Mouse (Mus musculus): ENCODE data around the gene Taf8.

Taf8 gene

DNA sequence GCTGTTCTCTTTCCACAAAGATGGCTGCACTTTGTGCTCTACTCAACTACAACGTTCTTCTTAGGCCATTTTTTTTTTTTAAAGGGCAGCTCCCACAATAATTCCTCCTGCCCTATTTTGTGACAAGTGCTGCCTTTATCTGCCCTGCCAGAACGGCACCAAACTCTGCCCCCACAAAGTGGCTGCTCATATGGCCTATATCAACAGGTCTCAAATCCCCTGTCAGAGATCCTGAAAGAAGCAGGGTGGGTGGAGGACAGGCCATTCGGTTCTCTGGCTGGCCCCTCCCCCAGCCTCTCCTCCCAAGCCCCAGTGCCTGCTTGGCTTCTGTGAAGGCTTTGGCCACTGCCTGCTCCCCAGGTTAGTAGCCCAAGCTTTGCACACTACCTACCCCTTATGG is 17.1 kb downstream of the Taf8 start:
- in situ Hi-C loops (cut with MboI), result no loop called here

DNA sequence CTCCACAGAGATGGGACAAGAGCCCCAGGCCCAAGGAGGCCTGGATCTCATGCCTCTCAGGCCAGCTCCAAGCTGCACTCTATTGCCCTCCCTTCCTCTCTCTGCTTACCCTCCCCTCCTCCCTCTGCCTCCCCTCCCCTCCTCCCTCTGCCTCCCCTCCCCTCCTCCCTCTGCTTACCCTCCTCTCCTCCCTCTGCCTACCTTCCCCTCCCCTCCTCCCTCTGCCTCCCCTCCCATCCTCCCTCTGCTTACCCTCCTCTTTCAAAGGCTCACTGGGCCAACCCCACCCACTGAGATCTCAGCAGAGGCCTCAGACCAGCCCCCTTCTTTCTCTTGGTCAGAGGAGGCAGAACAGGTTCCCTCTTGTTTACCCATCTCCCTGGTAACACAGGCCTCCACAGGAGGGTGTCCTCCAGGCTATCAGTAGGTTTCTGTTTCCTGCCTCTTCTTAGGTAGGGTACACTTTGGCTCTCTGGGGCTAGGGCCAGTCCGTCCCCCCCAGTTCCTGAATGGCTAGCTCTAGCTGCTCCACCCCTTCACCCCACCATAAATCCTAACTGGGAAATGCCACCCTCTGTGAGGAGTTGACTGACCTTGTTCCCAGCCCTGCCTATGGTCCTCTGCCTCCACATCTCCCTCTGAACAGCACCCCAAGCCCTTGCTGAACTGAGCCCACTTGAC is 17.7 kb downstream of the Taf8 start:
- in situ Hi-C loops (cut with MboI), result no loop called here

DNA sequence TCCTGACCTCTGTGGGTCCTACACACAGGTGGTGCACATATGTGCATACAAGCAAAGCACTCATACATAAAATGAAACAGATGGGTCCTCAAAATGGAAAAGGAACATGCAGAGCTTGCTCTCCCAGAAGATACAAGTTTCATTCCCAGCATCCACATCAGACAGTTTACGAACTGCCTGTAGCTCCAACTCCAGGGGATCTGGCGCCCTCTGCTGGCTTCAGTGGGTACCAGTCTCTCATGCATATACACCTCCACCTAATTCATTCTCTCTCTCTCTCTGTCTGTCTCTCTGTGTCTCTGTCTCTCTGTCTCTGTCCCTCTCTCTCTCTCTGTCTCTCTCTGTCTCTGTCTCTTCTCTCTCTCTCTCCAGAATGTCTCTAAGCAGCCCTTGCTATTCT is 19.7 kb downstream of the Taf8 start:
- in situ Hi-C loops (cut with MboI), result no loop called here

DNA sequence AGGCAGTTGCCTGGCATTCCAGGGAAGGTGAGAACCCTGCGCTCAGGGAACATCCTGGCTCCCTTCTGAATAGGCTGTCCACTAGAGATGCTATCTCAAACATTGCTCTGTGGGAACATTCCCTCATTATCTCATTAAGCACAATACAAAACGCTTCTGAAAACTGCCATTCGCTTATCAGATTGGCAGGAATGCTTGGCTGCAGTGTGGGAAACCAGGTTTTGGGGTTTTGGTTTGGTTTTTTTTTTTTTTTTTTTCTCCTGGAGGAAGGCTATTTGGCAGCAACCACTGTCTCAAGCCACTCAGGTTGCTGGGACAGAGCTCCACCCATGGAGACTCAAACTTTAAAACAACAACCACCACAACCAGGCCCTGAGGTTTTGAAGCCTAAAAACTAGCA is 22.2 kb downstream of the Taf8 start:
- in situ Hi-C loops (cut with MboI), result no loop called here

DNA sequence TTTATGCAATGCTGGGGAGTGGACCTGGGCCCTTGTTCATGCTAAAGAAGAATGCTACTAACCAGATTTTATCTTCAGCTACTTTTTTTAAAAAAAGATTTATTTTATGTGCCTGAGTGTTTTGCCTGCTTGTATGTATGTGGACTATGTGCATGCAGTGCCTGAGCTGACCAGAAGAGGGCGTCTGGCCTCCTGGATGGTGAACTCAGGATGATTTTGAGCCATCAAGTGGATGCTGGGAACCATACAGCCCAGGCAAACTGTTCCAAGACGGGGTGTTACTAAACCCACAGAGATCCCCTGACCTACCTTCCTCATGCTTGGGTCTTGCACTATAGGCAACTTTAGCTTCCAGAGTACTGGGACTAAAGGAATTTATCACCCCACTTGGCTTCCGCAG is 26.4 kb downstream of the Taf8 start:
- in situ Hi-C loops (cut with MboI), result no loop called here

DNA sequence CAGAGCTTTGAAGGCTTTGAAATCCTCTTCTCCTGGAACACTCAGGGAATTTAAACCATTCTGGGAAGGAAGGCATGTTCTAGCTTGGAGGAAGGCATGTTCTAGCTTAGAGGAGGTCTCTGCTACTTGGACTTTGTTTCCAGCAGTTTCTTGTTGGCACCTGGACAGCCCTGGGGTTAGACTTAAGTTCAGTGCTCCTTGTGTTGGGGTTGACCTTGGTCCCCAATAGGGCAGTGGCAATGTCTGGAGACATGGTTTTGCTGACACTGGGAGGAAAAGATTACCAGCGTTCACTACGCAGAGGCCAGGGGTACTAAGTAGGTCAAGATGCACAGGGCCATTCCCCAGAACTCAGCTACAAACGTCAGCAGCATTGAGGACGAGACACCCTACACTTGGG is 26.9 kb downstream of the Taf8 start:
- in situ Hi-C loops (cut with MboI), result no loop called here

DNA sequence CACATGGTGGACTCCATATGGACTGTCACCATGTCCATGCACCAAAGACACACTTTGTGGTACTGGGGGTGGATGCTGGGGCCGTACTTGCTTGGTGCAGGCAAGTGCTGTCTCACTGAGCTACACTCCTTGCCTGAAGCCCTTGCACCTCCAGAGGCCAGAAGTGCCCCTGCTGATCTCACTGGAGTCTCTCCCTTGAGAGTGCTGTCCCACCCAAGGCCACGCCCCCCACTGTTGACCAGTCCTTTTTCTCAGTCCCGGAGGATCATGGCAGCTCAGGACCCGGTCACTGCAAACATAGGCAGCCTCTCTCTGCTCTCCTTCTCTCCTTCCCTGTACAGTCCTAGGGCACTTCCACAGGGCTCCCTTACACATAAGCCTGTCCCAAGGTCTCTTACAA is 27.8 kb downstream of the Taf8 start:
- in situ Hi-C loops (cut with MboI), result no loop called here

DNA sequence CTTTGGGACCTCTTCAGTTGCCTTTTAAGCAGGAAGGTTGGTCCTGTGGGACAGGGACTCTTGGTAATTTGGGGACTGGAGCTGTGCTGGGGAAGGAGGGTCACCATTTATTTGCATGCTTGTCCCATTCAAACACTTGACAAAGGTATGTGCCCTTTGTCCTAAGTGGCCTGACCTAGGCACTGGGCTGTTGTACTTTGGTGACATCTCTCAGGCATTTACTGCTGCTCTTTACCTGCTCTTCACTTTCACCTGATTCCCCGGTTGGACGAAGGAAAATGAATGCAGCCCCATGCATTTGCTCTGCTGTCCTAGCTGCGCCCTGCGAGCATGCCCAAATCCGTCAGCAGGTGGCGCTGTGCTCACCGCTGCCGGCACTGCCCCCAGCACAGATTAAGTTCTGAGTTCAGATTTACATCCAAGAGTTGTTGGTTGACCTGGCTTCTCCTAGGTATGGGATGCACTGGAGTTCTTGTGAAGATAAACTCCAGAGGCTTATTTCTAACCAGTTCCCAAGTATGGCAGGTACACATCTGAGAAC is 28.6 kb downstream of the Taf8 start:
- in situ Hi-C loops (cut with MboI), result no loop called here

DNA sequence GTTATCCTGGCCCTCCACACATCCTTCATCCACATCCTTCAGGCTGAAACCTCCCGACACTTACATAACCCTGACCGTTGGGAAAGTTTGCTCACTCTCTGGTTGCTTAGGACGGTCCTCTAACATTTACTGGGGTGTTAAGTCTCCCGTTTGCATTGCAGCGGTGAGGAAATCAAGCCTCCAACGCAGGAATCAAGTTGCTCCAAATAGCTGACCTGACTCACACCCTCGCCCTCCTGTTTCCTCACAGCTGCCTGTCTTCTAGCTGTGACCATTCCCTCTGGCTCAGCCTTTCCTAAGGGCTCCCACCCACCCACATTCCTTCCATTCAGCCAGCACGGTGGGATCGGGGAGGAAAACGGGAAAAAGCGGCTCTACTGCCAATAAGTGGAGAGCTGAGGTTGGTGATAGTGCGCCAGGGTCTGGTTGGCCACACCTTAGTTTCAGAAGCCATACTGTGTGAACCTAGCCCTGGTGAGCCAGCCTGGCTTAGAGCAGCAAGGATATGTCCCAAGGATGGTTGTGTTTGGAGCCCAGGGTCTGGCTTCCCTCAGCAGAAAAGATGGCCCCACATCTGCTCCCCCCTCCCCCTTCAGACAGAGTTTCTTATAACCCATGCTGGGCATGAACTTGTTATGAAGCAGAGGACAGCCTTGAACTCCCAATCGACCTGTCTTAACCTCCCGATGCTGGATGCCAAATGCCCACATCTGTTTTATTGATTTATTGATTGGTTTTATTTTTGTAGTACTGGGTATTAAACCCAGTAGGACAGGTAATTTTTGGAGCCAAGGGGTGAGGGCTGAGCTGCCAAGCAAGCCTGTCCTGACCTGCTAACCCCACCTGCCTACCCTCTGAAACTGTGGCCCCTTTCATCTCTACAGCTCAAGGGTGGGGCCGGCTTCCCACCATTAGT is 29.4 kb downstream of the Taf8 start:
- in situ Hi-C loops (cut with MboI), result no loop called here

DNA sequence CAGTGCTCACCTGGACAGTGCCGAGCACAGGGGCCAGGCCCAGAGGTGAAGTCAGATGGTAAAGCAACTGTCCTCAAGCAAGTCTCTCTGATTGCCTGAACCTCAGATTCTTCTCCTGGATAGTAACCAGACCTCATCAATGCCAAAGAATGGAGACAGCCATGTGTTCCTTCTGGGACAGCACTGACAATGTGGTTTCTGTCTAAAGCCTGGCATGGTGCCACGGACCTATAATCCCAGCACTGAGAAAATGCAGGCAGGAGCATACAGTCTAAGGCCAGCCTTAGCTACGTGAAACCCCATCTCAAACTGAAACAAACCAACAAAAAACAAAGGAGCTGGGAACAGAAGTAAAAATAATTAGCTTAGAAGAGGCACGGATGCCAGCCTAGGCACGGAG is 31.4 kb downstream of the Taf8 start:
- in situ Hi-C loops (cut with MboI), result no loop called here

DNA sequence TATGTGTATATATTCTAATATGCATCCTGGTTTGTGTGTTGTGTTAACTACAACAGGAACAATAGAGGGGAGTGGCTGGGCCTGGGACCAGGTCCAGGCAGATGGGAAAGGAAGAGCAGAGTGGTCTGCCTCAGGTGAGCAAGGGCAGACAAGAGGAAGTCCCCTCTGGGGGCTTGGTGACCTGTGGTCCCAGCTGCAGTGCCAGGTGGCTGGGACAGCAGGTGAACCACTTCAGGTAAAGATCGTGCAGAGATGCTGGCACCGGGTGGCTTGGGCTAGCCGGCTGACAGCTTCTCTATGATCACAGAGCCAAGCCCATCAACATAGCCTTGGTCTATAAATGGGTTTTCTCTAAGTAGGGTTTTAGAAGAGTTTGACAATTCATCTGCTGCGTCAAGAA is 32.0 kb downstream of the Taf8 start:
- in situ Hi-C loops (cut with MboI), result no loop called here

DNA sequence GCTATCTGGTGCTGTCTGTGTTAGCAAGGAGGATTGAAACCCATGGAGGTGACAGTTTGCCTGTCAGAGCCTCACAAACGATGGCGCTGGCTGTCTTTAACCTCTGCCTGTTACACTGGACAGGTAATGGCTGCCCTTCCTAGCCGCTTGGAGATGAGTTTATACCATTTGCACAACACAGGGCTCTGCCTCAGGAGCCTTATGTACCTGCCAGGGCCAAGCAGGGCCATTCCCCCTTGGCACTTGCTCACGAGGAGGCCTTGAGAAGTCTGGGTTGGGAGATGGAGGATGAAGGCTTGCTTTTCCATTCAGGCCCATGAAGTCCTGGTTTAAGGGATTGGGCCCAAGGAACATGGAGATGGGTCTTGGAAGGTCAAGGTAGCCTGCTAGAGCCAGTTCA is 32.5 kb downstream of the Taf8 start:
- in situ Hi-C loops (cut with MboI), result no loop called here

DNA sequence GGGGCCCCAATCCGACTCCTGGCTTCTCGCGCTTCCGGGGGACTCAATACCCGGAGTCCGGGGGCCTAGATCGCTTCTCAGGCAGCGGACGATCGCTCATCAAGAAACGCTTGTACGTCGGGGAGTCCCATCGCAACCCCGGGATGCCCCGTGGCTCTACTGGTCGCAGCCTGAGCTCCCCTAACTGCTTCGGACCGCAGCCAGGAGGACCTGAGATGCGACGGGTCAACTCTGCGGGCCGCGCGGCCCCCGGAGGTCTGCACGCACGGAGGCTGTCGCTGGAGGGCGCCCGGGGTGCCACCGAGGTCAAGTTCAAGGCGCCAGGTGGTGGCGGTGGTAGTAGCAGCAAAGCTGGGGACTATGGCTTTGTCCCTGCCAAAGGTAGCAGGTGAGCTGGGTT is 33.6 kb downstream of the Taf8 start:
- in situ Hi-C loops (cut with MboI), result no loop called here

DNA sequence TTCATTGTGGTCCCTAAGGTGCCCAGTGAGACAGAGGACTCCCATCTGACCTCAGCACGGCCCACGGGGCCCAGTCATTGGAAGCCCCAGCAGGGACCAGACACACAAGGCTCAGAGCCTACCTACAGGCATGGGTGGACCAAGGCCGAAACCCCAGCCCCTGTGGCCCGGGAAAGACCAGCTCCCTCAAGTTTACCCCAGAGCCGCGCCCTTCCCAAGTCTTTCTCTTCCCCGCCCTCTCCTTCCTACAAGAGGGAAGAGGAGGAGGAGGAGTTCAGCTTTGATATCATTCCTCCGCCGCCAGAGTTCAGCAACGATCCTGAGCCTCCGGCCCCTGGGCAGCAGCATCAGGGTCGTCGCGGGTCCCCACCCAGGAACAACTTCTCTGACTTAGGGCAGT is 34.0 kb downstream of the Taf8 start:
- in situ Hi-C loops (cut with MboI), result no loop called here

DNA sequence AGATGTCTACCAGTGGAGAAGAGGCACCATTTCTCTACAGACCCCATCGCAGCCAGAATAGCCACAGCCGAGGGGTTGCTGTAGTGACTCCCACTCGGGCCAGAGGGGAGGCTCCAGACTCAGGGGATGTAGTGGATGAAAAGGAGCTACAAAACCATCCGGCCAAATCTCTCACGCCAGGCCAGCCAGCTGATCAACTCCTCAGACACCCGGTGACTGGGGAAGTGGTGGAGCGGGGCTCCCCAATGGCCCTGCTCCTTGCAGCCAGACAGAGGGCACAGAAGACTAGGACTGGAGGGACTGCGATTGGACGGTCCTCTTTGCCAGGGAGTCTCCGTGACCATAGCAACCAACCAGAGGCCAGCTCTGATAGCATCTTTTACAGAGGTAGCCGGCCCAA is 34.4 kb downstream of the Taf8 start:
- in situ Hi-C loops (cut with MboI), result no loop called here

DNA sequence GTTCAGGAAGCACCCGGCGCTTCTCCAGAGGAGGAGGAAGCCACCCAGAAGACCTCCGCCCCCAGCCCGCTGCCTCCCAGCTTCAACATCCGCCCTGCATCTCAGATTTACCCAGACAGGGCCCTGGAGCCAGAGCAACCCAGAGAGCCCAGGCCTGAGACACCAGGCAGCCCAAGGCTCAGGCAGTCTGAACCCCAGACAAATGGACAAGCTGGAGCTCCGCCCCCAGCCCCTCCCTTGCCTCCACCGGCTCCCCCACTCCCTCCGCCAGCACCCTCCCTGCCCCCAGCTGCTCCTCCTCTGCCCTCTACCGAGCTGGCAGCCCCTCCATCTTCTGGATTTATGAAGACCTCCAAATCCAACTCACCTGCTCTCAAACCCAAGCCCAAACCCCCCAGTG is 35.8 kb downstream of the Taf8 start:
- in situ Hi-C loops (cut with MboI), result no loop called here

DNA sequence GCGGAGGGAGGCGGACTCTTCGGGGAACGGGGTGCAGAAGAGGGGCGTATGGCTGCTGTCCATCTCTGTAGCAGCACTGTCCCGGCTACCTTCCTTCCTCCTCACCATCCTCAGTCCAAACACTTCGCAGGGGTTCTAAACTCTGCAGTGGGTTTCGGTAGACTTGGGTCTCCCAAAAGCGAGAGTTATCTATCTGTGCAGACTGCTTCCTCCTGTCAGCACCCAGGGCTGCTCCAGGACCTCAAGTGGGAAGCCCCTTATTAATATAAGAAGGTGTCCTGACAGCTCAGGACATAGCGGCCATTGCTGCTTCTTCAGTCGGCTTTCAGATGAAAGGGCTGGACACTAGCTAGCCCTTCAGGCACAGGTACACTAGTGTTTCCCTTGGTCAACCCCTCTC is 37.1 kb downstream of the Taf8 start:
- in situ Hi-C loops (cut with MboI), result no loop called here

DNA sequence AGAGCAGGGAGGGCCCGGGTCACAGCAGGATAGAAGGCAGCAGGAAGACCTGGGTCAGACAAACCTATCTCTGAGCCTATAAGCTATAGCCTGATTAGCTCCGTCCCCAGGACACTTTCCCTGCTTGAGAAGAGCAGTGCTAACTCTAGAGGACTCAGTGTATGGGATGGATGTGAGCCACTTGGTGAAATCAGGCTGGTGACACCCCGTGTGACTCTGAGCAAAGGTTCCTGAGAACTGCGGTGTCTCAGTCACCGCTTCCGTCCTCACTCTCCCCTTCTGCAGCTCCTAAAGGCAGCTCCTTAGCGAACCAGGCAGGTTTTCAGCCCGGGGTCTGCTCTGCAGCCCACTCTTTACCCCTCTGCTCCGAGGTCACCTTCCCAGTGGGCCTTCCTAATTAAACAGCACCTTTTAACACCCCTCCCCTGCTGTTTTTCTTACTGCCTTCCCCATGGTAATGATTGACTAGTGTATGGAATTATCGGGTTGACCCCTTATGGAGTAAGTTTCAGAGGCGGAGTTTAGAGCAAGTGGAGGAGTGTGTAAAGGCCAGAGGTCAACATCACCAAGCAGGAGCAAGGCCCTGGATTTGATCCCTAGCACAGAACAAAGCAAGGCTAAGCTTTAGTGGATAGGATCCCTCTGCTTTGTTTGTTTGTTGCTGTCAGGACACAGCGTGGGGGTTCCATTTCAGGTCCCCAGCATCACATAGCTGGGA is 37.7 kb downstream of the Taf8 start:
- in situ Hi-C loops (cut with MboI), result no loop called here

DNA sequence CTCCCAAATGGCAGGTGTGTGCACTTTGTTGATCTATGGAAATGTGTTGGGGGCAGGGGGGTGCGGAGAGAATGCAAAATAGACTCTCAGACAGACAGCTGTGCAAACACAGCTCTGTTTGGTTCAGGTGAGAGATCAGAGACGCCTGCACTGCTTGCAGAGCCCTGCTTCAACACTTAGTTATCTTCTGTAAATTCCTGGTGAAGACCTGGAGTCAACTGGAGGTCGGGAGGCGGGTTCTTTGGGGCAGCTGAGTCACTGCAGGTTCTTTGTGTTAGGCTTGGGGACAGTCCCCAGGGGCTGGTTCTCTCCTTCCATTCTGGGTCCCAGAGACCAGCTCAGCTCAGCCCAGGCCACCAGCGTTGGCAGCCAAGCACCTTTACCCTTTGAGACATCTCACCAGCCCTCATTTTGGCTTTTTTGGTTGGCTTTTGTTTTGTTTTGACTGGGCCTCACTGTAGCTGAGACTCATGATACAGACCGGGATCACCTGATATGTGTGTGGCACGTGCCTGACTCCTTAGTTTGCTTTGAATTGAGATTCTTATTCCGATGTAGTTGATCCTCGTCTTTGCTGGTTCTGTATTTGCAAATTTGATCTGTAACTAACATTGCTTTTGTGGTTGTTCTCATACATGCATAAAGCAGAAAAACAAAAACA is 39.2 kb downstream of the Taf8 start:
- in situ Hi-C loops (cut with MboI), result no loop called here

DNA sequence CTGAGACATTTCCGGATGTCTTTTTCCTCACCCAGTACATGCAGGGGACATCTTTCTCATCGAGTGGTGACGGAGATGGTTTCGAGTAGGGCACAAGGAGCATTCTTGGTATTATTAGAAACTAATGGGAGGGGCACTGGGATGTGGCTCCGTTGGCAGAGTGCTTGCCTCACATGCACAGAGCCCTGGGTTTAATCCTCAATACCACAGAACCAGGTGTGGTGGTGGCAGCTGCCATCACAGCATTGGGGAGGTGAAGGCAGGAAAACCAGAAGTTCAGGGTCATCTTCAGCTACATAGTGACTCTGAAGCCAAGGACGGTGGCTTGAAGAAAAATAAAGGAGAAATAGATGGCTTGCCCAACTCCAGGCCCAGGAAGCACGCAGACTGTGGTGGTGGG is 39.9 kb downstream of the Taf8 start:
- in situ Hi-C loops (cut with MboI), result no loop called here

DNA sequence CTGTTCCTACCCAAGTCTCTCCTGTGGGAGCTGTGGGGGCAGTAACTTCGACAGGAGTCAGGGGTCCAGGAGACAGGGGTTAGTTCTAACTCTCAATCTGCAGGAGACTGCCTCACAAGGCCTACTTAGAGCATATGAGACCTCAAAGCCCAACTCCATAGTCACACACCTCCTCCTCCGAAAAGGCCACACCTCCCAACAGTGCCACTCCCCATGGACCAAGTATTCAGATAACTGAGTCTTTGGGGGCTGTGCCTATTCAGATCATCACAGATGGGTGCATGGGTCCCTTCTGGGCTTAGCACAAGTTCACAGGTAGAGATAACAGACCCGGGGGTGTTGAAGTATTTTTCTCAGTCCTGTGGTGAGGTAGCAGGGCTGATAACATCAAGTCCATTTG is 40.4 kb downstream of the Taf8 start:
- in situ Hi-C loops (cut with MboI), result no loop called here

DNA sequence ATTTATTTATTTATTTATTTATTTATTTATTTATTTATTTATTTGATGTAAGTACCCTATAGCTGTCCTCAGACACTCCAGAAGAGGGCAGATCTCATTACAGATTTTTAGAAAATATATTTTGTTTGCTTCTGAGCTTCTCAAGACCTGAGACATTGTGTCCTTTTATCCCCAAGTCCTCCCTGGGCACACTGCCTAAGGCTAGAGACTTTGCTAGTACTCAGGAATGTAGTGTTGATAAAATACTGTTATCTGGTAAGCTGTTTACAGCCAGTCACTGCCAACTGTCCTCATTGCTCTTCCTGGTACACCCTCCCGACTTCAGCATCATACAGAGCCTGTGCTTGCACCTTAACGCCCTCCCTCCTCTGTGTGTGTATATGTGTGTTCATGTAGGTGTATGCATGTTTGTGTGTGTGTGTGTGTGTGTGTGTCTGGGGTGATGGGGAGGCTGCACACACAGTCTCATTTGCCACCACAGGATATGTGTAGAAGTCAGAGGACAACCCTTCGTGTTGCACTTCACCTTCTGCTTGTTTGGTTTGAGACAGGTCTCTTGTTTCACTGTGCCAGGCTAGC is 42.7 kb downstream of the Taf8 start:
- in situ Hi-C loops (cut with MboI), result no loop called here

Measured in mature B cell (primary cell).